Mouse (Mus musculus): ENCODE data around the gene Col19a1.

GRCm38 (mm10) chr1:24303077-24303476, 284.2 kb downstream of the Col19a1 start:
- TF ChIP-seq POLR2A (IDR thresholded peaks at IDR 0.05; ENCODE audit: insufficient read depth, low read depth, low read length) (no peak), CTCF (IDR thresholded peaks at IDR 0.05; ENCODE audit: insufficient read depth, low read depth, low read length) (no peak)
